Mouse (Mus musculus) lung, adult 2 months (tissue): ENCODE measurements around the gene Tbx6.

Experiments
- CTCF ChIP-seq: fragments of 200-500 bp; IDR thresholded peaks from 2 replicates; pipeline ENCODE4 v1.5.1; 2011; ENCODE audit warnings: mild to moderate bottlenecking, low read length, control low read depth; ENCODE audit not compliant: insufficient read depth
- POLR2A ChIP-seq: fragments of 200-500 bp; IDR thresholded peaks from 2 replicates; pipeline ENCODE4 v1.6.1; 2011; ENCODE audit warnings: low read depth, mild to moderate bottlenecking, control low read depth, low read length, borderline replicate concordance; ENCODE audit errors: extremely low read depth

DNA sequence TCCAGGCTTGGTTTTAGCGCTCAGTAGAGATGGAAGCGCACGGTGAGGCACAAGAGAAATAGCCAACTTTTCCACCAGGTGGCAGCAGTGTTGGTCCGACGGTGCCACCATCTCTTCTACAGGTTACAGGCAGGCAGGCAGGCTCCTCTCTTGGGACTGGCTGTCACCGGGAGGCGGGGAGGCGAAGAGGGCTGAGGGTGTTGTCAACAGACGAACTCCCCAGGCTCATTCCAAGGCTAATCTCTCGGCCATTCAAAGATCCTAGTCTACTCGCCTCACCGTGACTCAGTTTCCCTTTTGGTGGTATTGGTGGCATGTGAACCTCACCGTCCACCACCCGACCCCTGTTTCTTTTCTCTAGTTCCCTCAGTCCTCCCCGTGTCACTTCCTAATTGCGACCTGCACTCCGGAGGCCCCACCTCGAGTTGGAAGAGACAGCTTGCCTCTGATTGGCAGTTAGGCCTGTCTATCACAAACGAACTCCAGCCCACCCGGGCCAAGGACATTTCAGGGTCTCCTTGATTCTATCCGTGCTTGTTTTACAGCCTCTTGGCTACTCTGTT lies 50.8 kb downstream of the Tbx6 start:
- TF ChIP-seq CTCF (peak; percentile 95), POLR2A (no peak)
